Mouse (Mus musculus) embryonic fibroblast, embryonic 13.5 days (primary cell): ENCODE results near the gene Phldb2. TPM values are rescaled to one million over a fixed set of nuclear protein-coding genes. Genes with fewer than 3 reads are reported as not detected.
A peak's percentile ranks its signal among the peaks of the same experiment; 100 is the strongest.

Experiments used
- H3K27ac ChIP-seq: 2 replicates; pipeline ENCODE4 v1.5.1; 2012; ENCODE audit warnings: low read length, control low read depth, inconsistent platforms; ENCODE audit not compliant: insufficient read depth
- H3K4me1 ChIP-seq: 2 replicates; pipeline ENCODE4 v1.6.1; 2011; ENCODE audit warnings: low read length; ENCODE audit not compliant: control insufficient read depth, insufficient read depth
- H3K4me3 ChIP-seq: 2 replicates; pipeline ENCODE4 v1.5.1; 2011; ENCODE audit warnings: mild to moderate bottlenecking, control low read depth, low read length; ENCODE audit not compliant: insufficient read depth
- CTCF ChIP-seq: IDR thresholded peaks from 2 replicates; pipeline ENCODE4 v1.5.1; 2011; ENCODE audit warnings: mild to moderate bottlenecking, control low read depth, low read length, moderate library complexity, borderline replicate concordance; ENCODE audit not compliant: insufficient read depth
- POLR2A ChIP-seq: IDR thresholded peaks from 2 replicates; pipeline ENCODE4 v1.6.1; 2011; ENCODE audit warnings: low read depth, mild to moderate bottlenecking, control low read depth, low read length, moderate library complexity
- polyA plus RNA-seq: library from polyadenylated mRNA; stranded (reverse); fragments of >200 nt; gene quantifications from 2 replicates; pipeline ENCODE4 v1.2.4, GENCODE M21; 2011; ENCODE audit warnings: low read depth; ENCODE audit not compliant: missing spikeins, insufficient read length

Gene Phldb2
- polyA plus RNA-seq, 1 experiment, result 253 TPM

GRCm38 (mm10) chr16:45854499-45854898 is 98.9 kb downstream of the Phldb2 start:
- H3K27ac ChIP-seq, result no peak overlapping the region
- TF ChIP-seq POLR2A (no peak), CTCF (no peak)

GRCm38 (mm10) chr16:45849045-45849444 is 104.4 kb downstream of the Phldb2 start:
- no peak overlapping the region for H3K4me3 ChIP-seq
- no peak for TF ChIP-seq CTCF
- no peak for TF ChIP-seq POLR2A
- H3K27ac ChIP-seq, result peak overlapping the region; percentile 67
- peaks cover 5% of the 10 kb centered on the region; the same call in 1 of the 2 replicates for H3K4me1 ChIP-seq

More at GRCm38 (mm10) chr16:45854499-45854898, 98.9 kb downstream of the Phldb2 start:
- Histone ChIP-seq H3K4me3 (no peak overlapping the region), H3K4me1 (peaks cover 2% of the 10 kb centered on the region; the same call in 1 of the 2 replicates)

- Histone ChIP-seq H3K4me3 (peak overlapping the region; percentile 99), H3K4me1 (peaks cover 10% of the 10 kb centered on the region), H3K27ac (peak overlapping the region; percentile 92)
- TF ChIP-seq CTCF (no peak), POLR2A (no peak)
Observed at GRCm38 (mm10) chr16:45844875-45845274, 108.5 kb downstream of the Phldb2 start.

- Histone ChIP-seq H3K4me3 (peak overlapping the region; percentile 99), H3K27ac (peak overlapping the region; percentile 92), H3K4me1 (peaks cover 13% of the 10 kb centered on the region)
- TF ChIP-seq CTCF (peak; percentile 61), POLR2A (peak; percentile 93)
Observed at GRCm38 (mm10) chr16:45844049-45844780, 109.2 kb downstream of the Phldb2 start.

- peaks cover 16% of the 10 kb centered on the region for H3K4me1 ChIP-seq
- peak overlapping the region; percentile 92 for H3K27ac ChIP-seq
- peak overlapping the region; percentile 99 for H3K4me3 ChIP-seq
- TF ChIP-seq POLR2A (no peak), CTCF (no peak)
Observed at GRCm38 (mm10) chr16:45843351-45843891, 110.0 kb downstream of the Phldb2 start.

- H3K4me3 ChIP-seq, result peak overlapping the region; percentile 99
- H3K27ac ChIP-seq, result peak overlapping the region; percentile 92
- H3K4me1 ChIP-seq, result peaks cover 19% of the 10 kb centered on the region
- TF ChIP-seq CTCF, result no peak
- peak; percentile 44 for TF ChIP-seq POLR2A
Observed at GRCm38 (mm10) chr16:45842440-45842839, 111.0 kb downstream of the Phldb2 start.

- peaks cover 19% of the 10 kb centered on the region for H3K4me1 ChIP-seq
- TF ChIP-seq CTCF, result no peak
- TF ChIP-seq POLR2A, result no peak
- H3K27ac ChIP-seq, result peak overlapping the region; percentile 92
- peak overlapping the region; percentile 99 for H3K4me3 ChIP-seq
Observed at GRCm38 (mm10) chr16:45841806-45842205, 111.6 kb downstream of the Phldb2 start.

GRCm38 (mm10) chr16:45841016-45841415 is 112.4 kb downstream of the Phldb2 start:
- TF ChIP-seq CTCF (no peak), POLR2A (peak; percentile 29; the same call in 1 of the 2 replicates)
- peak overlapping the region; percentile 92 for H3K27ac ChIP-seq
- H3K4me1 ChIP-seq, result peaks cover 24% of the 10 kb centered on the region
- peak overlapping the region; percentile 99 for H3K4me3 ChIP-seq

- Histone ChIP-seq H3K27ac (peak overlapping the region; percentile 92), H3K4me1 (peaks cover 34% of the 10 kb centered on the region), H3K4me3 (no peak overlapping the region)
- no peak for TF ChIP-seq POLR2A
- TF ChIP-seq CTCF, result no peak
Observed at GRCm38 (mm10) chr16:45837541-45838342, 115.7 kb downstream of the Phldb2 start.
